Mouse (Mus musculus) heart, embryonic 16.5 days (tissue): ENCODE measurements around the gene Kpna4. TPM values are rescaled to one million over a fixed set of nuclear protein-coding genes. Genes with fewer than 3 reads are reported as not detected.

Experiments
- ATAC-seq: fragments of 200-750 bp; cut with Nextera tagmentation; replicated peaks from 2 replicates; pipeline ENCODE4 v1.8.0; 2017; ENCODE audit warnings: moderate number of reproducible peaks; ENCODE audit not compliant: insufficient read depth, low FRiP score; ENCODE audit errors: extremely low read depth
- H3K27ac ChIP-seq: fragments of 300-500 bp; sonication (generic); 2 replicates; pipeline ENCODE4 v1.5.1; 2014; ENCODE audit warnings: mild to moderate bottlenecking, low read length, control low read depth, moderate library complexity
- H3K27me3 ChIP-seq: fragments of 300-500 bp; sonication (generic); 2 replicates; pipeline ENCODE4 v1.6.1; 2014; ENCODE audit warnings: low read length, mixed read lengths; ENCODE audit not compliant: control insufficient read depth, insufficient read depth
- H3K36me3 ChIP-seq: fragments of 300-500 bp; sonication (generic); 2 replicates; pipeline ENCODE4 v1.6.1; 2014; ENCODE audit not compliant: control insufficient read depth, insufficient read depth
- H3K4me1 ChIP-seq: fragments of 300-500 bp; sonication (generic); 2 replicates; pipeline ENCODE4 v1.6.1; 2014; ENCODE audit warnings: low read length, mixed read lengths; ENCODE audit not compliant: control insufficient read depth, insufficient read depth
- H3K4me2 ChIP-seq: fragments of 300-500 bp; sonication (generic); 2 replicates; pipeline ENCODE4 v1.6.1; 2014; ENCODE audit warnings: low read depth, mild to moderate bottlenecking, control low read depth, low read length
- H3K4me3 ChIP-seq: fragments of 300-500 bp; sonication (generic); 2 replicates; pipeline ENCODE4 v1.5.1; 2014; ENCODE audit warnings: mild to moderate bottlenecking, control low read depth, low read length
- H3K9ac ChIP-seq: fragments of 300-500 bp; sonication (generic); 2 replicates; pipeline ENCODE4 v1.6.1; 2014; ENCODE audit warnings: low read length, control low read depth
- H3K9me3 ChIP-seq: fragments of 300-500 bp; sonication (generic); replicated peaks from 2 replicates; pipeline ENCODE4 v1.6.1; 2016; ENCODE audit warnings: low read length; ENCODE audit not compliant: control insufficient read depth
- WGBS: fragments of 180-500 bp; shearing (Covaris S2); extraction: QIAGEN DNeasy Blood & Tissue Kit; methylation state at CpG from one replicate; pipeline ENCODE4 v1.1.7; 2014; 5-methylcytosine and 5-hydroxymethylcytosine counted together
- polyA plus RNA-seq: library from polyadenylated mRNA; unstranded; fragments of >200 nt; fragmentation: Nextera tagmentation; extraction: Ambion mirVana; gene quantifications from 2 replicates; pipeline ENCODE4 v1.2.1, GENCODE M21; 2015

The Kpna4 gene
- polyA plus RNA-seq, 1 experiment from 2014 or later = 23.3 TPM

DNA sequence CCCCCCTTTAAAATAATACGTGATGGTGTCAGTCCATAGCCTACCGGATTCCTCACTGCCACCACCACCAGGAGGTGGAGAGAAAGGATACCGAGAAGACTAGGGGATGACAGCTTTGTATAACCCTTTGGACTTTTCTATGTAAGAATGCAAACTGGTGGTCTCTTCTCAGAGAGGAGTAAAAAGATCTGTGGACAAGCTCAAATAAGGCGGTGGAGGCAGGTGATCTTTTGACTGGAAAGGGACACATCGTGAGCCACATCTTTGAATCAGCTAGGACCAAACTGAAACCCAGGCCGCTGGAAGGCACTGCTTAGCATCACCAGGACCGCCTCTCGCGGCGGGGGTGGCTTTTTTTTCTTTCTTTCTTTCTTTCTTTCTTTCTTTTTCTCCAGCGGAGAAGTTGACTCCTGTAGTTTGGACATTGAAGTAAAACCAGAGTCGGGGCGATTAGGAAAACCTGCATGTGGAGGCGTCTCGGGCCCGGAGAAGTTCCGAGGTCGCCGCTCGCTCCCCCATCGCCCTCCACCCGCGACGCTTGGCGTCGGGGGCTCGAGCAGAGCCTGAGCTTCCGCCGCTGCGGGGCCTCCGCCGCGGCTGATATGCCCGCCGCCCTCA, 913 bp downstream of the Kpna4 start:
- no peak for ATAC-seq
- Histone ChIP-seq H3K27ac (peak overlapping the region; percentile 96), H3K27me3 (no peaks in the 10 kb centered on the region), H3K9me3 (no peaks in the 10 kb centered on the region), H3K9ac (peak overlapping the region; percentile 91), H3K4me3 (peak overlapping the region; percentile 92), H3K36me3 (no peaks in the 10 kb centered on the region), H3K4me2 (peak overlapping the region; percentile 83), H3K4me1 (peaks cover 16% of the 10 kb centered on the region)
- under 1% methylated on average over 35 of the region's 35 CpGs for WGBS

GRCm38 (mm10) chr3:69125461-69125860, 1.5 kb downstream of the Kpna4 start:
- 18% methylated on average over 4 of the region's 4 CpGs for WGBS
- H3K36me3 ChIP-seq = no peaks in the 10 kb centered on the region
- peak overlapping the region; percentile 92 for H3K4me3 ChIP-seq
- peak overlapping the region; percentile 96 for H3K27ac ChIP-seq
- no peaks in the 10 kb centered on the region for H3K9me3 ChIP-seq
- ATAC-seq = no peak
- no peaks in the 10 kb centered on the region for H3K27me3 ChIP-seq
- peak overlapping the region; percentile 91 for H3K9ac ChIP-seq
- H3K4me2 ChIP-seq = peak overlapping the region; percentile 83
- H3K4me1 ChIP-seq = peaks cover 16% of the 10 kb centered on the region

DNA sequence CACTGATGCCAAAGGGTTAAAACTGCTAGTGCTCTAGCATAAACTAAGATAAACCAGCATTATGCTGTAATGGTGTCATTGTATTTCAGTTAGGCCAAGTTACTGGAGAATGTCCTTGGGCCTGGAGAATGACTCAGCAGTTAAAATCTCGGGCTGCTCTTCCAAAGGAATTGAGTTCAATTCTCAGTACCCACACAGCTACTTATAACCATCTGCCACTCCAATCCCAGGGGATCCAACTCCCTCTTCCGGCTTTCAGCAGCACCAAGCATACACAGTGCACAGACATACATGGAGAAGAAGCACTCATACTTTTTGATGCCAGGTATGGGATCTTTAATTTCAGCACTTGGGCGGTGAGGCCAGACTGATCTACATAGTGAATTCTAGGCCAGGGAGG, 8.1 kb downstream of the Kpna4 start:
- WGBS = 43% methylated on average over 3 of the region's 3 CpGs
- no peak for ATAC-seq
- Histone ChIP-seq H3K27ac (peak overlapping the region; percentile 55), H3K27me3 (no peaks in the 10 kb centered on the region), H3K4me1 (peaks cover 18% of the 10 kb centered on the region), H3K36me3 (no peaks in the 10 kb centered on the region), H3K4me3 (no peak overlapping the region), H3K9ac (no peak overlapping the region), H3K9me3 (no peaks in the 10 kb centered on the region), H3K4me2 (no peak overlapping the region)

- H3K36me3 ChIP-seq = no peaks in the 10 kb centered on the region
- H3K9me3 ChIP-seq = no peaks in the 10 kb centered on the region
- WGBS = 88% methylated on average over 1 of the region's 1 CpGs
- no peaks in the 10 kb centered on the region for H3K27me3 ChIP-seq
- H3K27ac ChIP-seq = no peak overlapping the region
- no peak overlapping the region for H3K9ac ChIP-seq
- peaks cover 13% of the 10 kb centered on the region for H3K4me1 ChIP-seq
- H3K4me3 ChIP-seq = no peak overlapping the region
- H3K4me2 ChIP-seq = no peak overlapping the region
- no peak for ATAC-seq
These were observed 12.2 kb downstream of the Kpna4 start for GRCm38 (mm10) chr3:69114760-69115159.

- no peaks in the 10 kb centered on the region for H3K27me3 ChIP-seq
- no peaks in the 10 kb centered on the region for H3K36me3 ChIP-seq
- H3K9me3 ChIP-seq = no peaks in the 10 kb centered on the region
- no peak for ATAC-seq
- H3K27ac ChIP-seq = no peak overlapping the region
- WGBS = 93% methylated on average over 1 of the region's 1 CpGs
- H3K9ac ChIP-seq = no peak overlapping the region
- no peak overlapping the region for H3K4me3 ChIP-seq
- H3K4me2 ChIP-seq = no peak overlapping the region
- H3K4me1 ChIP-seq = peaks cover 10% of the 10 kb centered on the region
These were observed 13.0 kb downstream of the Kpna4 start for GRCm38 (mm10) chr3:69113956-69114355.

- H3K9ac ChIP-seq = no peak overlapping the region
- WGBS = 97% methylated on average over 1 of the region's 1 CpGs
- no peak overlapping the region for H3K4me2 ChIP-seq
- no peak for ATAC-seq
- no peak overlapping the region for H3K27ac ChIP-seq
- H3K36me3 ChIP-seq = no peaks in the 10 kb centered on the region
- no peak overlapping the region for H3K4me3 ChIP-seq
- no peaks in the 10 kb centered on the region for H3K9me3 ChIP-seq
- no peaks in the 10 kb centered on the region for H3K27me3 ChIP-seq
- H3K4me1 ChIP-seq = no peaks in the 10 kb centered on the region
These were observed 17.8 kb downstream of the Kpna4 start for GRCm38 (mm10) chr3:69109079-69109478.

DNA sequence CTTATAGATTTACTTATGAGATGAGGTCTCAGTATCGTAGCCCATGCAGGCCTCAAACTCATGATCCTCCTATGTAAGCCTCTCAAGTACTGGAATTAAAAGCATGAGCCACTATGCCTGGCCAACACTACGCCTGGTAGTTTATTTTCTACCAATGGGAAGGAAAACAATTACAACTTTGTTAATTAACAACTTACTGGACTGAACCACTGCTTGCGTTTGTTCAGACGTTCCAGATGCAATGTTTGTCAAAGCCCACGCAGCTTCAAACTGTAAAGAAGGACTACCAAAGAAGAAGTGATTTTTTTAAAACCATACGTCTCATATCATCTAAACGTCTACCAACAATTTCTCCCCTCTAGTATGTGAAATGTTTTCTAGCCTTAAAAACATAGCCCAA, 32.5 kb downstream of the Kpna4 start:
- Histone ChIP-seq H3K36me3 (peaks cover 31% of the 10 kb centered on the region), H3K4me2 (no peak overlapping the region), H3K9me3 (no peaks in the 10 kb centered on the region), H3K9ac (no peak overlapping the region), H3K4me1 (no peaks in the 10 kb centered on the region), H3K27me3 (no peaks in the 10 kb centered on the region), H3K27ac (no peak overlapping the region), H3K4me3 (no peak overlapping the region)
- no peak for ATAC-seq
- WGBS = 91% methylated on average over 7 of the region's 7 CpGs

- Histone ChIP-seq H3K4me1 (no peaks in the 10 kb centered on the region), H3K9me3 (no peaks in the 10 kb centered on the region), H3K27me3 (no peaks in the 10 kb centered on the region), H3K4me2 (no peak overlapping the region), H3K4me3 (no peak overlapping the region), H3K27ac (no peak overlapping the region), H3K36me3 (no peaks in the 10 kb centered on the region), H3K9ac (no peak overlapping the region)
- ATAC-seq = no peak
- WGBS = 30% methylated on average over 1 of the region's 1 CpGs
These were observed 62.9 kb downstream of the Kpna4 start for GRCm38 (mm10) chr3:69064005-69064404.

DNA sequence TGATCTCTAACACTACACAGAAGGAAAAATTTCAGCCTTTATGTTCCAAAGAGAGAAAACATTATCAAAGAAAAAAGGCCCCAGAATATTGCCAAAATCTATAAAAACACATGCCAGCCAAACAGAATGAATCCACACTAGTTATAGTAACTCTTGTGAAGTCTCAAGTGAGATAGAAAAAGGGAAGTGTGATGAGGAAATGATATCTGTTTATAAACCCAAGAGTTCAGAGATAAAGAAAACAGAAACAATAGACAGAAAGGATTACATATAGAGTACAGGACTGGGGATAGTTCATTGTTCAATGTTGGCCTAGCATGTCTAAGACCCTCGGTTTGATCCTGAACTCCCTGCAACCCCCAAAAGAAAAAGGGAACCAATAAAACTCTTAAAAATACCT, 64.1 kb downstream of the Kpna4 start:
- Histone ChIP-seq H3K27ac (no peak overlapping the region), H3K4me1 (no peaks in the 10 kb centered on the region), H3K9me3 (no peaks in the 10 kb centered on the region), H3K36me3 (no peaks in the 10 kb centered on the region), H3K27me3 (no peaks in the 10 kb centered on the region), H3K9ac (no peak overlapping the region), H3K4me2 (no peak overlapping the region), H3K4me3 (no peak overlapping the region)
- 82% methylated on average over 1 of the region's 1 CpGs for WGBS
- ATAC-seq = no peak
